Mouse (Mus musculus) Patski (cell line): ENCODE data around the gene Col10a1. TPM values are rescaled to one million over a fixed set of nuclear protein-coding genes. Genes with fewer than 3 reads are reported as not detected.
"Not testable (repeated sequence)": the region's sequence is repeated elsewhere in the genome, so short reads cannot be mapped to it uniquely, and the experiment has no call there.

Experiments used
- ATAC-seq: fragments of 100-300 bp; one replicate; pipeline ENCODE4 v1.8.0; 2021
- CTCF ChIA-PET: fragments of 350-600 bp; sonication (Branson Sonifier 250); formaldehyde crosslinking; loops from one replicate; lab custom pipeline; 2022; ENCODE audit warnings: inconsistent platforms; lab: Charles Lee
- POLR2A ChIA-PET: fragments of 350-600 bp; sonication (Branson Sonifier 250); formaldehyde crosslinking; loops from one replicate; lab custom pipeline; 2022; ENCODE audit warnings: antibody characterized with exemption, inconsistent platforms; lab: Charles Lee
- DNase-seq: peaks from one replicate; pipeline ENCODE4 v3.0.0-alpha.2; 2011; ENCODE audit warnings: low read depth, low spot score
- H3K27me3 ChIP-seq: fragments of 371-371 bp; one replicate; pipeline ENCODE4 v1.5.1; 2021
- CTCF ChIP-seq: fragments of 100-300 bp; IDR thresholded peaks from one replicate; pipeline ENCODE4 v1.5.1; 2021
- in situ Hi-C: fragments of 300-500 bp; cut with MboI; formaldehyde crosslinking; loops from 3 replicates; pipeline ENCODE4 v1.11.1; 2018; ENCODE audit warnings: low pct_unique_long_range_greater_than_20kb, mixed read lengths
- polyA plus RNA-seq: library from polyadenylated mRNA; unstranded; gene quantifications from one replicate; pipeline ENCODE4 v1.2.3, GENCODE M21; 2021

Gene Col10a1
- polyA plus RNA-seq, 1 experiment from 2014 or later, result not detected

- in situ Hi-C loops, result no loop called here
- no peak for TF ChIP-seq CTCF
- DNase-seq (peak; percentile 42), ATAC-seq (peak; percentile 97)
- H3K27me3 ChIP-seq, result no peaks in the 10 kb centered on the region
- ChIA-PET CTCF (interaction anchor here (0.7 to 0.8 kb wide), 2 partner anchors 13 to 383 kb away, joined by 3 to 4 read pairs; no protein-coding TSS in a partner anchor), POLR2A (no interaction called here)
These were observed 28.5 kb downstream of the Col10a1 start, which contains the start of gene Nt5dc1 for GRCm38 (mm10) chr10:34418204-34418756. Gene Nt5dc1, minus strand, starts transcription at chr10:34418552.

GRCm38 (mm10) chr10:34418794-34419193 lies 29.0 kb downstream of the Col10a1 start:
- ChIA-PET CTCF (interaction anchor here (0.7 to 1.1 kb wide), 2 partner anchors 13 to 384 kb away, joined by 3 read pairs; no protein-coding TSS in a partner anchor), POLR2A (interaction anchor here (0.9 kb wide), 1 partner anchor 31 kb away, joined by 10 read pairs; no protein-coding TSS in a partner anchor)
- ATAC-seq, H3K27me3 ChIP-seq, DNase-seq, in situ Hi-C loops: not testable (repeated sequence)

GRCm38 (mm10) chr10:34431783-34432182 lies 42.0 kb downstream of the Col10a1 start:
- H3K27me3 ChIP-seq, result peaks cover 6% of the 10 kb centered on the region
- peak; percentile 53 for TF ChIP-seq CTCF
- in situ Hi-C loops, result loop anchor here (25.0 kb wide), 1 partner anchor 856 kb away; no protein-coding TSS in a partner anchor
- ChIA-PET CTCF (interaction anchor here (0.8 to 2.5 kb wide), 7 partner anchors 11 to 206 kb away, joined by 3 to 11 read pairs (median 9); partner anchors contain the start of genes Frk and Nt5dc1), POLR2A (no interaction called here)
- ATAC-seq (no peak), DNase-seq (no peak)

GRCm38 (mm10) chr10:34434191-34434590 lies 44.4 kb downstream of the Col10a1 start:
- in situ Hi-C loops, result loop anchor here (25.0 kb wide), 1 partner anchor 853 kb away; no protein-coding TSS in a partner anchor
- CTCF ChIA-PET, ATAC-seq, H3K27me3 ChIP-seq, DNase-seq, POLR2A ChIA-PET: not testable (repeated sequence)

Other genes starting within 250 kb of the Col10a1 start
- gene Dse, start 182.3 kb upstream of the Col10a1 start, polyA plus RNA-seq, result 6.8 TPM
- gene Tspyl1, start 107.8 kb upstream of the Col10a1 start, polyA plus RNA-seq, result 50.8 TPM
- gene Tspyl4, start 92.5 kb upstream of the Col10a1 start, polyA plus RNA-seq, result 11.5 TPM
- gene Nt5dc1, start 28.6 kb downstream of the Col10a1 start, polyA plus RNA-seq, result 17.5 TPM
- gene Frk, start 93.4 kb downstream of the Col10a1 start, polyA plus RNA-seq, result 19.8 TPM